Mouse (Mus musculus): ENCODE measurements at regions not wholly inside any gene's neighbourhood (a gene's known extent, or its start where the extent isn't known, plus 50 kb on each side); places are given as distances from the start of the nearest gene placed in this dataset.

DNA sequence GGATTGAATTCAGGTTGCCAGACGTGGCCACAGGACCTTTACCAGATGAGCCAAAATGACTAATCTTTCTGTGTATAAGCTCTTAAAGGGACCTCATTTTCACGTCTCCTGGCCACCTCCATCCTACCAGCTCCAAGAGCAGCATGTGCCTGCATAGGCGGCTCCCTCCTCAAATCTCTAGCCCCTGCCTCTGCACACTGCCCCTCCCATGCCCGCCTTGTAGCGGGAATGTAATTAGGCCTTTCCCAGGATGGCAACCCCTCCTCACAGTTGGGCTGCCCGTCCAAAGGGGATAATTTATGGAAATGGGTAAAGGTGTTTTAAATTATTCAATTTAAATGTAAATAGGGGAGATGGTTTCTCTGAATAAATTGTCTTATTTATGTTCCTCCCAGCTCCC is 99.7 kb upstream of the Thy1 start:
- TF ChIP-seq POLR2A (IDR thresholded peaks at IDR 0.05; ENCODE audit: low read depth, low read length) (no peak), CTCF (IDR thresholded peaks at IDR 0.05; ENCODE audit: extremely low read depth, insufficient read depth, insufficient read length, insufficient replicate concordance) (no peak)
- Histone ChIP-seq H3K4me1 (ENCODE audit: control insufficient read depth, insufficient read depth, insufficient read length) (no peaks in the 10 kb centered on the region), H3K27me3 (ENCODE audit: control insufficient read depth, insufficient read depth, low read length) (no peaks in the 10 kb centered on the region), H3K4me3 (ENCODE audit: extremely low read depth, insufficient read depth, insufficient read length) (no peak overlapping the region), H3K36me3 (ENCODE audit: control insufficient read depth, insufficient read depth, low read length) (no peaks in the 10 kb centered on the region), H3K27ac (ENCODE audit: insufficient read depth, low read length) (no peak overlapping the region)
- DNase-seq (ENCODE audit: low read depth in 1 of 2, low spot score in 2 of 2): no peak
- 59% methylated on average over 6 of the region's 6 CpGs for whole genome bisulfite sequencing

DNA sequence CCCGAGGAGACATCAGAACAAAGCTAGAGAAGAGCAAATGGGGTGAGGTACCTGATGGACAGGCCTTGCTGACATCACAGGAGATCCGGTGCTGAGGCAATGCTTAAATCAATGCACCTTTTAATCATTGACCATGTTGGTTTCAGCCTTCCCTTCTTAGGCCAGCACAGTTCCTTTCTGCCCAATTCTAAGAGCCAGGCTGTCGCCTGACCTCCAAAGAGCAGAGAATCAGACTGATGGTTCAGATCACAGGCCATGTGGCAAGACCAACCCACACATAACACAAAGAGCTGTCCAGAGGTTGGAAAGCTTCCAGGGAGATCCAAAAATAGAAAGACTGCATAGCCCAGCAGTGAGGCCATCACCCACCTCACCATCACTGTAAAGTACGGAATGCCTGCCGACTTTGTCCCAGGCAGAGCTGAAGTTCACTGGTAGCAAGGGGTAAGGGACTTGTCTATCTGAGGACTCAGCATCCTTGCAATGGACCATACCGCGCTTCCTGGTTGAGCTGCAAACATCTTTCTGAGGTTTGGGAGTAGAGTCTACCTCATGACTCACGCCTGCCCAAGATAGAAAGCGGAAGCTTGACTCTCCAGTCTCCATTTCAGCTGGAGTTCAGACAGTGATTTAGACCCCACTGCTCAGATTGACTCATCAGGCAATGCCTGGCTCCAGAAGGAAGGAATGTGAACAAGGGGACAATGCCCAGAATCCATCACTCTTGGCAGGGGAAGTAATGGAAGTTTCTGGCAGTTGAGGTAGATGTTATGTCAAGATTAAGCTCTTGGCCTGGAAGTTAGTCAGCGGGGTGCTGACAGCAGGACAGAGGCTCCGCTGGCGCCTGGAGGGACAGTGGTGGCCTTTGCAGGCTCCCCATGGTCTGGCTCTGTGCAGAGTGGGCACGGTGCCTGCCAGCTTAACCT is 98.1 kb upstream of the Thy1 start:
- DNase-seq (ENCODE audit: low read depth in 1 of 2, low spot score in 2 of 2): no peak
- no peaks in the 10 kb centered on the region for H3K4me1 ChIP-seq (ENCODE audit: control insufficient read depth, insufficient read depth, insufficient read length)
- TF ChIP-seq CTCF (IDR thresholded peaks at IDR 0.05; ENCODE audit: extremely low read depth, insufficient read depth, insufficient read length, insufficient replicate concordance): no peak
- no peak for TF ChIP-seq POLR2A (IDR thresholded peaks at IDR 0.05; ENCODE audit: low read depth, low read length)
- H3K27ac ChIP-seq (ENCODE audit: insufficient read depth, low read length): no peak overlapping the region
- H3K4me3 ChIP-seq (ENCODE audit: extremely low read depth, insufficient read depth, insufficient read length): no peak overlapping the region
- no peaks in the 10 kb centered on the region for H3K27me3 ChIP-seq (ENCODE audit: control insufficient read depth, insufficient read depth, low read length)
- 60% methylated on average over 13 of the region's 13 CpGs for WGBS
- H3K36me3 ChIP-seq (ENCODE audit: control insufficient read depth, insufficient read depth, low read length): no peaks in the 10 kb centered on the region

DNA sequence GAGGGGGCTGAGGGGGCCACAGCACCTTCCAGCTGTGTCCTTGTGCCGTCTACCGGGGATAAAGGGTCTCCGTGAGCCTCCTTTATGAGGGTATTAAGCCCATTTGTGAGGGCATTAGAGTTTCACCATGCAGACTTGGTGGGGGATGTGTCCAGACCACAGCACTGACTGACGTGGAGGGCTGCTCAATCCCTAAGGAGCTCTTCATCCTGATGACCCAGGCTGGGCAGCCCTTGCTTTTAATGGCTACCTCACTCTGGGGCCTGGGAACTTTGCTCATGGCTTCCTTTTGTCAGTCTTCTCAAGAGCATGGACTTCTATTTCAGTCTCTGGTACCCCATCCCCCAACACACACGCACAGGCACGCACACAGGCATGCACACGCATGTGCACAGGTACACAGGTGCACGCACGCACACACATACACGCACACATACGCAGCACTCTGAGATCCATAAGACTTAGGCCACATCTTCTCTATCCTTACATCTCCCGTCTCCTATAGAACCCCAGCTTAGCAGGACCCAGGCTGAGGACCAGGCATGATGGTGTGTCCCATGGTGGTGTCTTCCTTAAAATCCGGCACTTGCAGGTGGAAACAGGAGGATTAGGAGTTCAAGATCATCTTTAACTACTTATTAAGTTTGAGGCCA is 97.1 kb upstream of the Thy1 start:
- 86% methylated on average over 13 of the region's 13 CpGs for WGBS
- Histone ChIP-seq H3K27me3 (ENCODE audit: control insufficient read depth, insufficient read depth, low read length) (no peaks in the 10 kb centered on the region), H3K27ac (ENCODE audit: insufficient read depth, low read length) (no peak overlapping the region), H3K4me1 (ENCODE audit: control insufficient read depth, insufficient read depth, insufficient read length) (no peaks in the 10 kb centered on the region), H3K4me3 (ENCODE audit: extremely low read depth, insufficient read depth, insufficient read length) (no peak overlapping the region), H3K36me3 (ENCODE audit: control insufficient read depth, insufficient read depth, low read length) (no peaks in the 10 kb centered on the region)
- no peak for DNase-seq (ENCODE audit: low read depth in 1 of 2, low spot score in 2 of 2)
- TF ChIP-seq POLR2A (IDR thresholded peaks at IDR 0.05; ENCODE audit: low read depth, low read length) (no peak), CTCF (IDR thresholded peaks at IDR 0.05; ENCODE audit: extremely low read depth, insufficient read depth, insufficient read length, insufficient replicate concordance) (no peak)

DNA sequence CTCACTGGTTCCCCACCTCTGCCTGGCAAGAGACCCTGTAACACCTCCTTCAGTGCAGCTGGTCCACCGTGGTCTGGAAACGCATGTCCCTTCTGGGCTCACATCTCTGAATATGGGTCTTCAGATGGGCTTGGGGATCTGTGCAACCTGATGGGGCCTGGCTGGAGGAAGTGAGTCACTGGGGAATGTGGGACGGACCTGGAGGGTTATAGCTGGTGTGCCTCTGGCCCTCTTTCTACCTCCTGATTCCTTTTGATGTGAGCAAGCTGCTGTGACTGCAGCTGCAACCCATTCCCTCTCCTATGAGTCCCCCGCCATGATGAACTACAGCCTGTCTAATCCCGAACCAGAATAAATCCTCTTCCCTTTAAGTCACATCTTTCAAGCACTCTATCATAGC is 96.1 kb upstream of the Thy1 start:
- TF ChIP-seq POLR2A (IDR thresholded peaks at IDR 0.05; ENCODE audit: low read depth, low read length) (no peak), CTCF (IDR thresholded peaks at IDR 0.05; ENCODE audit: extremely low read depth, insufficient read depth, insufficient read length, insufficient replicate concordance) (no peak)
- DNase-seq (ENCODE audit: low read depth in 1 of 2, low spot score in 2 of 2): no peak
- Histone ChIP-seq H3K36me3 (ENCODE audit: control insufficient read depth, insufficient read depth, low read length) (no peaks in the 10 kb centered on the region), H3K27me3 (ENCODE audit: control insufficient read depth, insufficient read depth, low read length) (no peaks in the 10 kb centered on the region), H3K4me3 (ENCODE audit: extremely low read depth, insufficient read depth, insufficient read length) (no peak overlapping the region), H3K4me1 (ENCODE audit: control insufficient read depth, insufficient read depth, insufficient read length) (no peaks in the 10 kb centered on the region), H3K27ac (ENCODE audit: insufficient read depth, low read length) (no peak overlapping the region)
- WGBS: 63% methylated on average over 5 of the region's 5 CpGs

DNA sequence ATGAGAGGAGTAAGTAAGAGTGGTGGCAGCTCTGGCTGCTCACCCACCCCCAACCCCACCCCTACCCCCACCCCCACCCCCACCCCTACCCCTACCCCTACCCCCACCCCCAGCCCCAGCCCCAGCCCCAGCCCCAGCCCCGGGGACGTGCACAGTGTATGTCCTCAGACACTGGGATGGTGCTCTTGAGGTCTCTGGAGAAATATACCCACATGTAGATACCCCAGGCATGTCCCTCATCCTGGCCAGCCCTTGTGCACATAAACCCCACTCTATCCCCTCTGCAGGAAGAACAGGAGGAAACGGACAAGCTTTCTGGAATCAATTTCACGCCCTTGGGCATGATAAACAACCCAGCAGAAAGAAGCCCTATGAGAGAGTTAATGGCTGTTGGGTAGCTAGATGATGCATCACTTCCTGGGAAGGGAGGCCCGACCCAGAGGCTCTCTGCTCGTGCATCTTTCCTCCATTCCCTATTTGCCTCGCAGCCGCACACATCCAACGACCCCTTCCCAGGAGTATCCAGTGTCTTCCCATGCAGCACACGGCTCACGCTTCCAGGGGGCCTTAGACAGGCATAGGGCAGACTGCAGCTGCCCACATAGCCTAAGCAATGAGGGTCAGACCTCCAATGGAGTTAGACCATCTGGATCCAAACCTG is 95.6 kb upstream of the Thy1 start:
- DNase-seq (ENCODE audit: low read depth in 1 of 2, low spot score in 2 of 2): no peak
- no peak overlapping the region for H3K27ac ChIP-seq (ENCODE audit: insufficient read depth, low read length)
- no peak overlapping the region for H3K4me3 ChIP-seq (ENCODE audit: extremely low read depth, insufficient read depth, insufficient read length)
- H3K36me3 ChIP-seq (ENCODE audit: control insufficient read depth, insufficient read depth, low read length): no peaks in the 10 kb centered on the region
- TF ChIP-seq CTCF (IDR thresholded peaks at IDR 0.05; ENCODE audit: extremely low read depth, insufficient read depth, insufficient read length, insufficient replicate concordance) (no peak), POLR2A (IDR thresholded peaks at IDR 0.05; ENCODE audit: low read depth, low read length) (no peak)
- H3K4me1 ChIP-seq (ENCODE audit: control insufficient read depth, insufficient read depth, insufficient read length): no peaks in the 10 kb centered on the region
- H3K27me3 ChIP-seq (ENCODE audit: control insufficient read depth, insufficient read depth, low read length): no peaks in the 10 kb centered on the region
- WGBS: 63% methylated on average over 10 of the region's 11 CpGs

DNA sequence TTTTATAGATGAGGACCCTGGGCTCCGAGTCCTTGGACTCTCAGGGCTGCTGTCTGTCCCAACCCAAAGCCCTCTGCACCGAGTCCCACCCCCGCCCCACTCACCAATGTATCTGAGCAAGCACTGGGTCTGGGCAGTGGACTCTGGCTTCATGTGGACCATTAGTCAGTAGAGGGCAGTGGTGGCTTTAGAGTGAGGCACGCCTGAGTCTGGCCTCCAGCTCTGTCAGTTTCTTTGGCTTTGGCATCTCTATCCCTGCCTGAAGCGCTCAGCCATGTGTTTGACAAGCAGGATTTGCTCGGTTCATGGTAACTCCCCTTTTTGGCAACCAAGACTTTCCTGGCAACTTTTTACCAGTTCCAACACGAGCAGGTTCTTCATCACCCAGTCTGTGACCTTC is 90.1 kb upstream of the Thy1 start:
- no peak for DNase-seq (ENCODE audit: low read depth in 1 of 2, low spot score in 2 of 2)
- TF ChIP-seq POLR2A (IDR thresholded peaks at IDR 0.05; ENCODE audit: low read depth, low read length) (no peak), CTCF (IDR thresholded peaks at IDR 0.05; ENCODE audit: extremely low read depth, insufficient read depth, insufficient read length, insufficient replicate concordance) (no peak)

More for the DNA sequence above, 90.1 kb upstream of the Thy1 start:
- Histone ChIP-seq H3K4me3 (ENCODE audit: extremely low read depth, insufficient read depth, insufficient read length) (no peak overlapping the region), H3K4me1 (ENCODE audit: control insufficient read depth, insufficient read depth, insufficient read length) (no peaks in the 10 kb centered on the region), H3K36me3 (ENCODE audit: control insufficient read depth, insufficient read depth, low read length) (no peaks in the 10 kb centered on the region), H3K27ac (ENCODE audit: insufficient read depth, low read length) (no peak overlapping the region), H3K27me3 (ENCODE audit: control insufficient read depth, insufficient read depth, low read length) (no peaks in the 10 kb centered on the region)
- WGBS: 46% methylated on average over 7 of the region's 7 CpGs

Data from spleen, adult 2 months (tissue).